Mouse (Mus musculus): ENCODE results near the gene Pfdn2.
"Not testable (repeated sequence)": the region's sequence is repeated elsewhere in the genome, so short reads cannot be mapped to it uniquely, and the experiment has no call there.

The Pfdn2 gene

DNA sequence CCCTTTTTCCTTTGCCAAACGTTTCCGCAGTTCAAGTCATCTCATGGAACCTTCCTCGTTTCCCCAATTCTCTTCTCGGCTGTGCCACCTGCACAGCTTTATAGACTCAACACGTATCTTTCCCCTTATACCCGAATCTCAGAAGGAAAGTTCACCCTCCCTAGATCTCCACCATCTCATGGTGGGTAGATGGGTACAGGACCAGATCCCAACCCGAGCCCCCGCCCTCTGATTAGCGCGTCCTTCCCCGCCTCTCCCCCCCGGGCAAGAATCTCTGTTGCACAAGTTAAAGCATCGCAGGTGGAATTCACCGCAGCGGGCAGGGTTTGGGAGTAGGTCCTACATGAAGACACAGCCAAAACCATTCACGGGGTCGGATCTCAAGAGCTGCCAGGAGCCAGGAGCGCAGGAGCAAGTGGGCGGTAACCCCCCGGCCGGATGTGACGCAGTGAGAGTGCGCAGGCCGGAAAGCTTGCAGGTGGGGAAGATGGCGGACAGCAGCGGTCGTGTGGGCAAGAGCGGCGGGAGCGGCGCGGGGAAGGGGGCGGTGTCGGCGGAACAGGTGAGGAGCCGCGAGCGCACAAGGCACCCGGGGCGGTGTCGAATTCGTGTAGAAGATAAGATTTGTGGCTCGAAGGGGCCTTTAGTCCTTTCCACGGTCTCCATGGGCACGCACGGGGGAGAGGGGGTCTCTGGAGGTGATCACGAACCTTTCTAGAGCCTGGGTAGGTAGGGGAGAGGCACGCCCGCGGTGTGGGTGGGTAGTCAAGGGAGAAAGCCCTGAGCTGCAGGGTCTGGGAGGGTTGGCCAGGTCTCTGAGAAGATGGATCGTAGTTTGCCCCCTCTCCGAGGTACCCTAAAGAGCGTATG lies at the start of gene Pfdn2, which contains the start of gene Nit1:
TSS of gene Pfdn2 (plus strand) at position 446 of the 870 bp plus-strand sequence.
TSS of gene Nit1 (minus strand) at position 422 of the 870 bp plus-strand sequence.
- DNase-seq (ENCODE audit: low read depth, low spot score), result peak; percentile 77

DNA sequence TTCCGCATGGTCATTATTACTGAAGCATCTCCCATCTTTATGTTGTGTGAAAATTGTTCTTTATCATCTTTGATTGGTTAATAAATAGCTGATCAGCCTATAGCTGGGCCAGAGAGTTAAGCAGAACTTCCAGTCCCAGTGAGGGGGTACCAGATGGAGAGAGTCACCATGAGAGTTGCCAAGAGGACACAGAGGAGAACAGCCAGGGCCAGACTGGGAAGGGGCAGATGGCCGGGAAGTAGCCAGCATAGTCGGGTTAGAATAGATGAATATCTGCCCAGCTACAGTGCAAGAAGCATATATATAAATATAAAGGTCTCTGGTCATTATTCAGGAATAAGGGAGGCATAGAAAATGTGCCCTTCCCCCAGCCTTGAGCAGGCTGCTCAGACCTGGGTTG lies 47.2 kb upstream of the Pfdn2 start:
- no peak for DNase-seq (ENCODE audit: low read depth, low spot score)

- not testable (repeated sequence) for DNase-seq (ENCODE audit: low read depth, low spot score)
Measured at GRCm38 (mm10) chr1:171306157-171306556, 39.3 kb upstream of the Pfdn2 start.

DNA sequence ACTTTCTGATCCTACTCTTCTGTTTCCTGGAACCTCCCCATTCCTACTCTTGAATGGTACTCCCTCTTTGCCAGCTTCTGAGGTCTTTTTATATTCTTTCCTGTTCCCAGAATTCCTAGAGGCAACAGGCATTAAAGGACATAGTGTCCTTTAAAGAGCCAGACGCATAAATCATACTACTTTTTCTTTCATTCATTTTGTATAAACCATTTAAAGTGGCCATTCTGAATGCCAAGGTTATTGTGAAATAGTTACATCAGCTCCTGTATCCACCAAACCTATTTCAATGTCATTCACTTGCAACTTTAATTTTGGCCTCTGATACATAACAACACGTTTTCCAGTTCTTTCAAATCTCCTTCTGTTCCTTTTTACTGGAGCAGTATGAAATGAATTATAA lies 36.1 kb upstream of the Pfdn2 start:
- DNase-seq (ENCODE audit: low read depth, low spot score), result no peak

DNA sequence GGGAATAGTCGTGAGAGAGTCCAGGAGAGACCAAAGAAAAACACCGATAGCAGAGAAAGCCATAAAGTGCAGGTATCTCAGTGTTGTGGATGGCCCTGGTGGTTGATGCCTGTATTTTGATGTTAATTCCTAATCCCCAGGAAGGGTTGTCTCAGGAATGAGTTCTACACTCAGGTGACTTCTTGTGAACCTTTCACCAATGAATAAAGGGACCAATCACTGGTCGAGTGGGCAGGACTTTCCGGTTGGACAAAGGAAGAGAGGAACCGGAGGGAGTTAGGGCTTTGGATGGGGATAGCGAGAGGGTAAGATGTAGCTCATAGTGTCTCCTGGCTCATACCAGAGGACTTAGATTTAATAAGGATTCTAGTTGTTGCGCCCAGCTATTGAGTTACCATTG lies 25.7 kb upstream of the Pfdn2 start:
- no peak for DNase-seq (ENCODE audit: low read depth, low spot score)

GRCm38 (mm10) chr1:171320151-171320550 lies 25.3 kb upstream of the Pfdn2 start:
- DNase-seq (ENCODE audit: low read depth, low spot score), result no peak

- no peak for DNase-seq (ENCODE audit: low read depth, low spot score)
Measured at GRCm38 (mm10) chr1:171321415-171321814, 24.1 kb upstream of the Pfdn2 start.

GRCm38 (mm10) chr1:171322012-171322411 lies 23.5 kb upstream of the Pfdn2 start:
- no peak for DNase-seq (ENCODE audit: low read depth, low spot score)

DNA sequence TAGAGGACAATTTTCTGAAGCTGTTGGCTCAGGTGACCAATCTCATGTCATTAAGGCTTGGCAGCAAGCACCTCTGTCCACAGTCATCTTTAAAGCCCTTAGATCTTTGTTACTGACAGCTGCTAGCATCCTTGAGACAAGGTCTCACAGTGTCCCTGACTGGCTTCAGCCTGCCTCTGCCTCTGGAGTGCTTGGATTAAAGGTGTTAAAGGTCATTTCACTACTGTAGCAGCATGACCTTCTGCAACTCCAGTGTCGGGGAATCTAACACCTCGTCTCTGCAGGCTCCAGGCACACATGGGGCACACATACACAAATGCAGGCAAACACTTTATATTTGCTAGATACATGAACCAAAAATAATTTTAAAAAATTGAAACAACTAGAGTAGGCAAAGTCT lies 19.9 kb upstream of the Pfdn2 start:
- DNase-seq (ENCODE audit: low read depth, low spot score), result no peak

DNA sequence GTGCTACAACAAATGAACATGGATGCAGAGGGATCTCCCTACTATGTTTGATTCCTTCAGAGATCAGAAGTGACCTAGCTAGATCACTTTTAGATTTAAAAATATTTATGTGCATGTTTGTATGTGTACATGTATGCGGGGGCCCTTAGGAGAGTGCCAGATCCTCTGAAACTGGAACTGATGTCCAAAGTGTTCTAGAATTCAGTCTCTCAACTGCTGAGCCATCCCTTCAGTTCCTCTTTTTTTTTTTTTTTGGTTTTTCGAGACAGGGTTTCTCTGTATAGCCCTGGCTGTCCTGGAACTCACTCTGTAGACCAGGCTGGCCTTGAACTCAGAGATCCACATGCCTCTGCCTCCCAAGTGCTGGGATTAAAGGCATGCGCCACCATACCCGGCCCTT lies 18.9 kb upstream of the Pfdn2 start:
- not testable (repeated sequence) for DNase-seq (ENCODE audit: low read depth, low spot score)

DNA sequence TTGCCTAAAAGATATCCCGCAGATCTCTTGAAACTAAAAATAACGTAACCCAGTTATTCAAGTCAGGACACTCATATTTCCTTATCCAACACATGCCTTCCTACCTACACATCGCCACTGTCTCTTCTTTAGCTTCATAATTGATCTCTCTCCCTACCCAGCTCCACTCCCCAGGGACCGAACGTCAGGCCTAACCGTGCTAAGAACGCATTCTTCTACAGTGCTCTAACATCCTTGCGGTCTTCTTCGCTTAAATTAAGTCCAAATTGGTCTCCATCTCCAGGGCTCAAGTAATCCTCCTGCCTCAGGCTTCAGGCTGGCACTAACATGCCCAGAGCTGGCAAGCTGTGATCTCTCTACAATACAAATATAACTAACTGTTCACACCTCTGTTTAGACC lies 17.2 kb upstream of the Pfdn2 start:
- no peak for DNase-seq (ENCODE audit: low read depth, low spot score)

GRCm38 (mm10) chr1:171328839-171329432 lies 16.5 kb upstream of the Pfdn2 start, which contains the start of gene Dedd:
Gene Dedd (plus strand): TSS chr1:171329145.
- DNase-seq (ENCODE audit: low read depth, low spot score), result peak; percentile 71

GRCm38 (mm10) chr1:171329433-171330215 lies 15.8 kb upstream of the Pfdn2 start:
- no peak for DNase-seq (ENCODE audit: low read depth, low spot score)

GRCm38 (mm10) chr1:171330216-171330560 lies 15.3 kb upstream of the Pfdn2 start:
- DNase-seq (ENCODE audit: low read depth, low spot score), result no peak

DNA sequence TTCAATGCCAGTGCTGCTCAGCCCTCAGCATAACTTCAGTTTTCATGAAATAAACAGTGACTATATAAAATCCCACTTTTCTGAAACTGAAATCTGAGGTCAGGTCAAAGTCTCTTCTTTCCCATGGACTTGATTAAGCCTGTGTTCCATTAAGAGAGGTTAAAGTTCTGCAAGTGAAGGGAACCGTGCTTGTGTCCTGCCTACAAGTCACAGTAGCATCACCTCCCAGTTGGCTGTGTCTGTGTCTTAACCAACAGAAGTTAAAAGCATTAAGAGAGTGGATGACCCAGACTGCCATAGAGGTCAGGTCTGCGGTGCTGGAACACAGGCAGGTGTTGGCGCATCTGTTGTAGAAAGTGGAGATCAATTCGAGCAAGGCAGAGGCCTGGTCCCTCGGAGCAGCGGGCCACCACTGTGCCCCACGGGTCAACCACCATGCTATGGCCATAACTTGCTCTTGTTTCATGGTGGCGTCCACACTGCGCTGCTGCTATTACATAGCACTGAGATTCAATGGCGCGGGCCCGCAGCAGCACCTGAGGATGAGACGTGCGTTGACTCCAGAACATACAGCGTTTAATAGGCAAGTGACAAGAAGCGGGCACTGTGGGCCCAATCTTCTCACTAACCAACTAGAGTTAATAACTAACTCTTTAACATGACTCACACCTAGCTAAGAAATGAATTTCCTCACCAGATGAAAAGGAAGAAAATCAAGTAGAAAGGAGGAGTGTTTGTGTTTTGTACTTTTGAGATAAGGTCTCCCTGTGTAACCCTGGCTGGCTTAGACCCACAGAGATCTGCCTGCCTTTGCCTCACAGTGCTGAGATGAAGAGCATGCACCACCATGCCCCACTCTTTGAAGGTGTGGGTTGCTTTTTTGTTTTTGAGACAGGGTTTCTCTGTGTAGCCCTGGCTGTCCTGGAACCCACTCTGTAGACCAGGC lies 2.9 kb upstream of the Pfdn2 start:
- no peak for DNase-seq (ENCODE audit: low read depth, low spot score)

DNA sequence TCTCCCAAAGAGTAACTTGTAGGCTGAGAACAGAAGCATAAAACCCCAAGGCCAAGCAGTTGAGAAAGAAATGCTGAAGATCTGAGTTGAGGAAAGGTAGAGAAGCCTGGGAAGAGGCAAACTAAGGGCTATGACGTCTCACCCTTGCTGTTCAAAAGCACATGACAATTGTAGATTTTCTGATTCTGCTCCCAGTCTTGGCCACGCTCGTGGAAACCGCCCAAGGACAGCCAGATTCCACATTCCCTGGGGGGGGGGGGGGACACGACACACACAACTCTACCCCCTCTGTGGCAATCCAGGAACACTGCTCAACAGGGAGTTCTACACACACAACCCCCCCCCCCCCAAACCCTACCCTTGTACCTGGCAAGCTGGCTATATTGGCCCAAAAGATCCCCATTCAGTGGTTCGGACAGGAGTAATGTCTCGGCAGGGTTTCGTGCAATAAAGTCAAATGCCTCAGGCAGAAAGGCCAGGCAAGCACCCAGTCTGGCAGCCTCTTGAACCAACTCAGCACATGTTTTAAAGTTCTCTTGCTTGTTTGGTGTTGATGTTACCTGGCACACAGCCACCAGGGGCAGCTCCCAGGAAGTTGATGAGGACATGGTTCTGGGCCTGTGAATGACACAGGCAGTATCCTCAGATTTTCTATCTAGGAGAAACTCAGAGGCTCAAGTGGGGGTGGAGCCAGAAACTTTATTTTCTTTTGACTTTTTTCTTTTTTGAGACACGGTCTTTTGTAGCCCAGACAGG lies 1.4 kb upstream of the Pfdn2 start:
- no peak for DNase-seq (ENCODE audit: low read depth, low spot score)

- no peak for DNase-seq (ENCODE audit: low read depth, low spot score)
Measured at GRCm38 (mm10) chr1:171344715-171345114, 755 bp upstream of the Pfdn2 start.

GRCm38 (mm10) chr1:171346095-171346450 lies 603 bp downstream of the Pfdn2 start:
- no peak for DNase-seq (ENCODE audit: low read depth, low spot score)

- no peak for DNase-seq (ENCODE audit: low read depth, low spot score)
Measured at GRCm38 (mm10) chr1:171348665-171349064, 3.2 kb downstream of the Pfdn2 start.

DNA sequence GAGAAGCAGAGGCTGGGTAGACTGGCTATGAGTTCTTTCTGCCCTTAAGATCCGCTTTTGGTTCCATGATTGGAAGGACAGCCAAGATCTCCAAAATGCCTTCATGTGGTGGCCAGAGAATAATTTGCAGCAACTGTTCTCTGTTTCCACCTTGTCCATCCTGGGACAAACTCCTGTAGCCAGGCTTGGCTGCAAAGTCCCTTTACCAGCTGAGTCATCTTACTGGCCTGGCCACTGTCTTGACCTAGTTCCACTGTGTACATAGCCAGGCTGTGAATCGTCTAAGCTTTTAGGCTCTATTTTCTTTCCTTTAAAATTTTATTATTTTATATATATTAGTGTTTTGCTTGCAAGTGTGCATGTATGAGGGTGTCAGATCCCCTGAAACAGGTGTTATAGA lies 3.7 kb downstream of the Pfdn2 start:
- no peak for DNase-seq (ENCODE audit: low read depth, low spot score)

All from c-Kit-negative CD71-positive TER-119-positive erythroid progenitor cells, embryonic 14.5 days (primary cell).